Mouse (Mus musculus) left cerebral cortex, adult 9 months (tissue): Measurements from ENCODE around the gene Fibcd1.

Experiments used
- DNase-seq, 2 experiments: peaks; one replicate each; pipeline ENCODE4 v3.0.0; 2022; ENCODE audit warnings: low spot score in 2 of 2

Gene Fibcd1

GRCm38 (mm10) chr2:31769115-31769514 is 76.7 kb downstream of the Fibcd1 start:
- DNase-seq: no peak

GRCm38 (mm10) chr2:31767815-31768214 is 78.0 kb downstream of the Fibcd1 start:
- DNase-seq: no peak

- no peak for DNase-seq
These were observed 78.7 kb downstream of the Fibcd1 start for GRCm38 (mm10) chr2:31767104-31767503.
